Mouse (Mus musculus) T-helper 17 cell (primary cell): Measurements from ENCODE around the gene Prss50.

Source experiments
- in situ Hi-C, 2 experiments: fragments of 300-600 bp; cut with MboI, MseI; formaldehyde crosslinking; loops; 1 replicate in 1 of 2; 2 replicates in 1 of 2; pipeline ENCODE4 v1.15.1; 2025; ENCODE audit warnings: high pct_unique_total_duplicates in 2 of 2

The Prss50 gene

GRCm38 (mm10) chr9:110873681-110874659 lies 16.2 kb downstream of the Prss50 start:
- in situ Hi-C loops: loop anchor here (5.0 kb wide), 3 partner anchors 92 to 147 kb away; no protein-coding TSS in a partner anchor

DNA sequence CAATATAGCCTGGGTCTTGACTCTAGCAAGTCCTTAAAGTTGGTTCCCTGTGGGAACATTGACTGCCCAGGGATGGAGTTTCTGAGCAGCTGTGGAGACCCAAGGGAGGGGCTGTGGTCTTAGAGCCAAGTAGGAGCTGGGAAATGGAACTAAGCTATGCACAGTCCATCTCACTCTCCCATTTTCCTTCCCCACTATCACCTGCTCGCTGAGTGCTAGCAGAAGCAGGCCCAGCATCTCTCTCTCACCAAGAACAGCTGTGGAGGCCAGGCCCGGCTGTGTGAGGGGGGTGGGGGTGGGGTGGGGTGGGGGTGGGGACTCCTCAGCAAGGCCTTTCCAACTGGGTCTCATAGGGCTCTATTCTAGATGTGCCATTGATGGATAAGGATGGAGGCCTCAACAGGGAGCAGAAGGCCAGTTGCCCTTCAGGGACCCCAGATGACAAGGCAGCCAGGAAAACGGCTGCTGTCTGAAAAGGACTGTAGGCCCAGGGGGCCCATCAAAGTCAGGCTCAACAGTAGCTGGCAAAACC lies 17.0 kb downstream of the Prss50 start:
- in situ Hi-C loops: loop anchor here (5.0 kb wide), 3 partner anchors 92 to 147 kb away; no protein-coding TSS in a partner anchor

DNA sequence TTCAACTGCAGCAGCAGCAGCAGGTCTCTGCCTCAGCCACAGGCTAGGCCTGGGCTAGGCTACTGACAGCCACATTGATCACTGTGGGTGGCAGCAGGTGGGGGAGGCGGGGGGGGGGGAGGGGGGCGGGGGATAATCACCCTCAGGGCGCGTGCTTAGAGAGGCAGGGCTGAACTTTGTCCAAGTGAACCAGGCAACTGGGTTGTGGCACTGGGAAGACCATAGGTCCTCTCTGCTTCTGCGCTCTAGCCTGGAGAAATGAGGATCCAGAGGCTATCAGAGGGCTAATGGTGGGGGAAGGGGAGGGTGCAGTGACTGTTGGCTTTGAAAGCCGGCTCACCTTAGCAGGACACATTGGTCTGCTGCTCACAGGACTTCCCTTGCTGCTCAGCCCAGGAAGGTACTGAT lies 17.5 kb downstream of the Prss50 start:
- in situ Hi-C loops: no loop called here

DNA sequence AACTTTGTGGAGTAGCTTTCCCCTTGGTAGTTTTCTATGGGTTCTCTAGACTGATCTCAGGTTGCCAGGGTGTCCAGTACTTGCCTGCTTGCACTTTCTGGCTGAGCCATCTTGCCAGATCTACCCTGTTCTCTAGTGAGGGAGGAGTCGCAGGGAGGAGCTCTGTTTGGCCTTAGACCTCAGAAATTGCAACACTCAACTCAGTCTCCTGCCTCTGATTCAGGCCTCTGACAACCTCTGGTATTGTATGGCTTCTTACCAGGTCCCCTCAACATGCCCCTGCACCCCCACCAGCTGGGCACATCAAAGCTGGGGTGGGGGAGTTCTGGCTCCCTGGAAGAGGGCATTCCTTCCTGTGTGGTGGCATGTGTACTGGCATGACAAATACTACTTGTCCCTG lies 19.6 kb downstream of the Prss50 start:
- in situ Hi-C loops: no loop called here

- in situ Hi-C loops: no loop called here
Observed at GRCm38 (mm10) chr9:110877888-110878287, 20.1 kb downstream of the Prss50 start.

DNA sequence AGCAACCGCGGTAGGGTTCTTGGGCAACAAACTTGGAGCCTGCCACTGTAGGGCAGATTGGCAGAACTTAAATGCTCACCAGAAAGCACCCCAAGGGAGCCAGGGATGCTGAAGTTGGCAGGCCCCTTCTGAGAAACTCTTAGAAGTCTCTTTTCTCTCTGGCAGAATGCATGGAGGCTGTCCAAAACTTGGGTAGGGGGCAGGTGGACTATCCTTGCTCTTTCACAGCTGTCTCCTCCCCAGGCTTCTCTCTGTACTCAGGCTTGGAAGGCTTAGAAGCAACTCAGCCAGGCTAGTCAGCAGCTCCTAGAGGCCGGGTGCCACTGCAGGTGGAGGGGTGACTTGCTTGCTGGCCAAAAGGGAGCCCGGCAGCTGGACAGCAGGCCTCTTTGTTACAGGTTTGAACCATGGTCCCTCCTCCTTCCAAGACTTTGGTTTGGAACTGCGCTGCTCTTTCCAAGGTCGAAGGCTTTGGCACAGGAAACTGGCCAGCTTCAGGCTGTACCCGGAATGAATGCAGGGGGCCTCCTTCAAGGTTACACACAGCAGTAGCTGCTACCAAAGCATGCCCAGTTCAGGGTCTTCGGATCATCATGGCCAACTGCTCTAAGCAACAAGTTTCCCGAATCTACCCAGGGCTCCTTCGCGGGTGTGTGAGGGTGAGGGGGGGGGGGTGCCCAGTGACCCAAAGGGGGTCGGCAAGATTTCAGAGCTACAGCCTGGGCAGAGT lies 21.6 kb downstream of the Prss50 start, which contains the start of gene Als2cl:
Gene Als2cl, plus strand, starts transcription at position 680 of the 730 bp plus-strand sequence.
- in situ Hi-C loops: no loop called here

DNA sequence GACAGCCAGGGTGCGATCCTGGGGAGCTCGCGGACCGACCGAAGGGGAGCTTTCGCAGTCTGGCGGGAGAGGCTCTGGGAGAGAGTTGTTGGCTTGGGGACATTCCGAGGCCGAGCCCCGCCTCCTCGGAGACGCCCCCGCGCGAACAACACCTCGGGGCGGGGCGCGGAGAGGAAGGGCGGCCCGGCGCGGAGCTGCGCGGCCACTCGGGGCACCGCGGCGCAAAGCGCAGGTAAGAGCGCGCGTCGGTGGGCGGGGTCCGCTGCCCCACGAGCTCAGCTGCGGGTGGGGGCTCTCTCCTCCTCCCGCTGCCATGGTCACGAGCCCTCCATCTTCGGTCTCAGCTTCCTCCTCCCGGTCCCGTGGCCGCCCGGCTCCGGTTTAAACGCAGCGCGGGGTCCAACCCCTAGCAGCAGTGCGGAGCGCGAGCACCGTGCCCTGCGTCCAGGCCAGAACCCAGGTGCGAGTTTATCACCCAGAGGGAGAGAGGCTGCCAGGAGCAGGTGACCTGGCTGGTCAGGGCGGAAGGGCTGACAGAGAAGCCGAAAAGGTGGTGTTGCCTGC lies 22.3 kb downstream of the Prss50 start, which contains the start of gene Tmie:
Gene Tmie, minus strand, starts transcription at position 116 of the 564 bp plus-strand sequence.
- in situ Hi-C loops: no loop called here

DNA sequence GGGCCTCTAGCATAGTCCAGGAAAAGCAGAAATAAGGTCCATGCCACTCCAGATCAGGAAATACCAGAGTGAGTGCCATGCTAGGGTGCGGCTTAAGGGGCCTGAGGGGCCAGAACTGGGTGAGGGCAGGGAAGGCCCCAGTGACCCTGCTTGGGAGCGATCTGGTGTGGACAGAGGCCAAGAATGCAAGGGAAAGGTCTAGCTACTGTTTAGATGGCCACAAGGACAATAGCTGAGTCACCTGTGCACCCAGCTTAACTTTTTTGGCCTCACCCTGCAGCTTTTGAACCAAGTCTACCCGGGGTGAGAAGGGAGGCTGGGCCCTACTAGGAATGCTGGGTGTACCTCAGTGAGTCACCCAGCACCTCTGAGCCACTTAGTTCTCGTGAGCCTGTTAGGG lies 23.0 kb downstream of the Prss50 start:
- in situ Hi-C loops: no loop called here

DNA sequence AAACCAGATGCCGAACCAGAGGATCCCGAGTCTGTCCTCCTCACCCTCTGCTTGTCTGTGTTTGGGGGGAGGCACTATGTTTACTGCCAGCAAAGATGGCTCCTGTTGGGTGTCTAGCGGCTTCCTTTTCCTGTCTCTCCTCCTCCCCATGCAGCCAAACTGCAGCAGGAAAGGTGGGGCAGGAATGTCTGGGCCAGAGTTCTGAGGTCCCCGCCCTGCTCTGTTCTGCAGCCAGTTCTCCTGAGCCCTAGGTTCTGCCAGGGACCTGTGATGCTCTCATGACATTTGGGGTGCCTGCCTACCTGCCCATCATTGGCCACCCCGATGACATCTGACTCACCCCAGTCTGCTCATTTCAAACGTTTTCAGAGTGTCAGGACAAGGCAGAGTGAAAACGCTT lies 24.2 kb downstream of the Prss50 start:
- in situ Hi-C loops: no loop called here

- in situ Hi-C loops: no loop called here
Observed at GRCm38 (mm10) chr9:110887388-110888303, 29.9 kb downstream of the Prss50 start.

- in situ Hi-C loops: no loop called here
Observed at GRCm38 (mm10) chr9:110888935-110889334, 31.2 kb downstream of the Prss50 start.

GRCm38 (mm10) chr9:110890026-110890783 lies 32.4 kb downstream of the Prss50 start:
- in situ Hi-C loops: no loop called here

DNA sequence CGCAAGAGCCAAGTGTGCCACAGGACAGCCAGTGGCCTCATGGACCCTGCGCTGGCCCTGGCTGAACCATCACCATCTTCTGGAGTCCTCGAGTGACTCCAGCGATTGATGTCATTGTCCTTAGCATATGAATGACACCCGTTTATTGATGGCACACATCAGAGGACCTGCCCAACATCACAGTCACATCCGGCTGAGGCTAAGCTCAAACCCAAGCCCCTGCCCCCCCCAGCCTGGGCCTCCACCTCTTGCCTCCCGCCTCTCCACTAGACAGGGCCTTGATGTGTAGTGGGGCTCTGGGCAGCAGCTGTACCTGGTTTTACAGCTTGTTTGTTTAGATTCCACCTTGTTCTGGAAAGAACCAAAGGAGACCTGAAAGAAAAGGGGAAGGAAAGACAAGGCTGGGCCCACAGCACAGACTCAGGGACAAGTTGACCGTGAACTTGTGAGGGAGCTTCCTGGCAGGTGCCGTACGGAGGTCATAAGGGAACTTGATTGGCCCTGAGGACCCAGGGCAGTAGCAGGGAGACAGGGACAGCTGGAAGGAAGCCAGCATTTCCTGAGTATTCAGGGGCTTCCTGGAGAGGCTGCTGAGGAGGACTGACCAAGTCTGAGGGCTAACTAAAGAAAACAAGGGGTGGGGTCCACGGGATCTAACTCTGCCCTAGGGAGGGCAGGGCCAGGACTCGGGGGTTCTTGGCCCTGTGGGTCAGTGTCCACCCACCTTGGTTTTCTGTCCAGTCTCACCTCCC lies 33.5 kb downstream of the Prss50 start:
- in situ Hi-C loops: no loop called here

DNA sequence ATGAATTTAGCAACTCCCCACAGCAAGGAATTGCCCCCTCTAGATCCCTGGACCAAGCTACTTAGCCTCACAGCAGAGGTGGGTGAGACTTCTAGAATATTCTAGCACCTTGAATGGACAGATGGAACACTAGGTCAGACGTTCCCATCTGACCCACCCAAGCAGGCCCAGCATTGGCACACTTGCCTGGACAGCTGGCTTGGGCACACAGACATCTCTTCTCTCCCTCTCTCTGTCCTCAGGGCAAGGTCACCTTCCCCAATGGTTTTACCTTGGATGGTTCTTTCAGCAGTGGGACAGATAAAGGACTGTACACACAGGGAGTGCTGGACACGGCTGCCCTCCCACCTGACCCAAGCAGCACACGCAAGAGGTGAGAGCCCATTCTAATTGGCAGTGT lies 34.8 kb downstream of the Prss50 start:
- in situ Hi-C loops: no loop called here

DNA sequence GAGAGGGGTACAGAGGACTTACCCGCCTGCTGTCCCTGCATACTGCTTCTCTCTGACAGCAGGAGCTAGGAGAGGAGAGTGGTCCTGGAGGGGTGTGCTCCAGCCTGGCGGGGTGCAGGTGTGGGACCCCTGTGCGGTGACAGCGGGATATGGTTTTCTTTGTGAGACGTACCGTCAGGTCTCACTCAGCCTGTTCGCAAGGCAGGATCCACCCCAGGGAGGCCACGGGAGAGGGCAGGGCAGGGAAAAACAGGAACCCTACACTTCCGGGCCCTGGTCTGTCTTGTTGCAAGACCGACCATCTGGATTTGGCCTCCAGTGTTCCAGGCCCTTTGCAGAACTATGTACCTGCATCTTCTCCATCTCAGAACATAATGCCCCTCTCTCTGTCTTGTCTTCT lies 35.7 kb downstream of the Prss50 start:
- in situ Hi-C loops: no loop called here

DNA sequence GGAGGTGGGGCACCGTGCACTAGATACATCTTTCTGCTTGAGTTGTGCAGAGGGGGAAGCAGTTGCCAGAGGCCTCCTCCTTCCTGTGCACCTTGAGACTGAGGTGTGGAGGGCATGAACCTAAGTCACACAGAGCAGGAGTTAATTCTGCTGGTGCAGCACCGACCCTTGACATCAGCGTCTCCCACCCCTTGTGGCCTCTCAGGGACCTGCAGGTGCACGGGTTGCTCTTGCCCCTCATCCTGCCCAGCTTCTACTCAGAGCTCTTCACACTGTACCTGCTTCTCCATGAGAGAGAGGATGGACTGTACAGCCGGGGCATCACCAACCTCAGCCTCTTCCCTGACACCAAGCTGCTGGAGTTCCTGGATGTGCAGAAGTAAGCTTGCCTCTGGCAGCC lies 37.7 kb downstream of the Prss50 start:
- in situ Hi-C loops: no loop called here

- in situ Hi-C loops: no loop called here
Observed at GRCm38 (mm10) chr9:110895994-110896393, 38.2 kb downstream of the Prss50 start.

- in situ Hi-C loops: no loop called here
Observed at GRCm38 (mm10) chr9:110896595-110896994, 38.8 kb downstream of the Prss50 start.

GRCm38 (mm10) chr9:110899451-110900008 lies 41.8 kb downstream of the Prss50 start:
- in situ Hi-C loops: loop anchor here in 1 of 2 experiments (25.0 kb wide), 1 partner anchor 1837 kb away; the partner anchor contains the start of genes Atrip and Trex1
